In the genomic region with DNA sequence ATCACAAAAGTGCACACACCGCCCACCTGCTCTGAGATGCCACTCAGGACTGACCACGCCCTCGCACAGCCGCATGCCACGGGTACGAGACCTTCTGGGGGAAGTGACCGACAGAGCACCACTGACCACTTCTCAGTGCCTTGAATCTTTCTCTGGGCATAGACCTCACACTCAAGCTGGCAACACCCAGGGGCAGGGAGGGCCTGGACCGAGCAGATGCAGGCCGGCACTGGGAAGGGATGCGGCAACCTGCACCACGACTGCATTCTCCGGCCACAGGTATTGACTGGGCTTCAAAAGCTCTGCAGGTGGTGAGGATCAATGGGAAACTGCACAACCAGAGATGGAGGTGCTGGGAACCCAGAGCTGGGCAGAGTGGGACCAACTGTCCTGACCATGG, we compare ENCODE assay signal across 40 mouse cellular contexts. TPM values are rescaled to one million over a fixed set of nuclear protein-coding genes. Genes with fewer than 3 reads are reported as not detected.
"Had no signal": no experiment of that assay in that cellular context is flagged by ENCODE, and none has a peak within 500 bp of the region (broad histone marks: within the 10 kb centered on the region; RNA-seq: fewer than 3 reads in every experiment).

No protein-coding gene starts in this region.

- ATAC-seq: inflammation-experienced regulatory T-cells, adult 6 months had no signal

- H3K9ac ChIP-seq: heart, embryonic 12.5 days; heart, embryonic 13.5 days; heart, embryonic 15.5 days; hindbrain, embryonic 13.5 days; hindbrain, embryonic 14.5 days; intestine, embryonic 15.5 days; kidney, embryonic 15.5 days had no signal

- H3K4me3 ChIP-seq: heart, embryonic 10.5 days; heart, embryonic 12.5 days; heart, embryonic 13.5 days; heart, embryonic 15.5 days; hindbrain, embryonic 10.5 days; hindbrain, embryonic 13.5 days; intestine, embryonic 15.5 days; kidney, embryonic 15.5 days; layer of hippocampus, adult 2 months; left cerebral cortex, adult 2 months had no signal

- H3K27me3 ChIP-seq: heart, embryonic 12.5 days; heart, embryonic 13.5 days; heart, embryonic 15.5 days; hindbrain, embryonic 13.5 days; intestine, embryonic 15.5 days; kidney, embryonic 15.5 days had no signal

- H3K4me2 ChIP-seq: heart, embryonic 11.5 days; heart, embryonic 12.5 days; heart, embryonic 13.5 days; heart, embryonic 15.5 days; hindbrain, embryonic 13.5 days; hindbrain, embryonic 14.5 days; intestine, embryonic 15.5 days; kidney, embryonic 15.5 days had no signal

- H3K4me1 ChIP-seq: heart, embryonic 10.5 days; heart, embryonic 12.5 days; heart, embryonic 13.5 days; heart, embryonic 15.5 days; hindbrain, embryonic 13.5 days; intestine, embryonic 15.5 days; kidney, embryonic 15.5 days had no signal

- H3K27ac ChIP-seq: heart, embryonic 10.5 days; heart, embryonic 13.5 days; heart, embryonic 15.5 days; hindbrain, embryonic 10.5 days; hindbrain, embryonic 13.5 days; hindbrain, embryonic 14.5 days; hindbrain, postnatal 0 days; intestine, embryonic 15.5 days; kidney, embryonic 15.5 days; kidney, postnatal 0 days; layer of hippocampus, adult 2 months; left cerebral cortex, adult 2 months had no signal

- H3K9me3 ChIP-seq: heart, embryonic 10.5 days; heart, embryonic 12.5 days; heart, embryonic 13.5 days; heart, embryonic 15.5 days; hindbrain, embryonic 10.5 days; hindbrain, embryonic 13.5 days; intestine, embryonic 15.5 days; kidney, embryonic 15.5 days had no signal

RNA-seq across cellular contexts. Expression of a gene that starts 58.3 kb away (rescaled TPM):
- total RNA-seq: heart, postnatal 10 days; heart, postnatal 14 days; heart, postnatal 25 days; heart, postnatal 36 days; heart, postnatal 4 days; hematopoietic stem cell, adult 5-6 weeks; layer of hippocampus, adult 18-20 months; layer of hippocampus, adult 2 months; layer of hippocampus, adult 8-10 months; layer of hippocampus, postnatal 10 days; layer of hippocampus, postnatal 14 days; layer of hippocampus, postnatal 25 days; layer of hippocampus, postnatal 36 days; left cerebral cortex, adult 18-20 months; left cerebral cortex, adult 2 months; left cerebral cortex, adult 8-10 months had no signal
- polyA plus RNA-seq: heart, embryonic 10.5 days; heart, embryonic 12.5 days; heart, embryonic 13.5 days; heart, embryonic 14.5 days; heart, embryonic 15.5 days; heart, embryonic 16.5 days; heart, postnatal 0 days; hindbrain, embryonic 10.5 days; hindbrain, embryonic 11.5 days; hindbrain, embryonic 13.5 days; hindbrain, embryonic 14.5 days; hindbrain, embryonic 16.5 days; hindbrain, postnatal 0 days; inflammation-experienced regulatory T-cells, adult 6 months; intestine, embryonic 14.5 days; intestine, embryonic 15.5 days; intestine, embryonic 16.5 days; intestine, postnatal 0 days; kidney, adult 2 months; kidney, embryonic 14.5 days; kidney, embryonic 15.5 days; kidney, postnatal 0 days; large intestine, adult 2 months had no signal
